In genomic region chr1:180570181-180570580, GRCm38 (mm10) we compare ENCODE assay signal across 8 mouse cellular contexts. TPM values are rescaled to one million over a fixed set of nuclear protein-coding genes. Genes with fewer than 3 reads are reported as not detected.
DNase-seq lines count a peak whose midpoint lies in the region; ATAC-seq and TF ChIP-seq lines count a peak whose summit lies in the region.

No protein-coding gene starts in this region.

- no peak for TF ChIP-seq EP300 in lung, postnatal 0 days (IDR thresholded peaks at IDR 0.05)
- TF ChIP-seq EP300 in stomach, postnatal 0 days (optimal IDR thresholded peaks at IDR 0.05), result no peak

- no peaks in the 10 kb centered on the region for H3K9me3 ChIP-seq in lung, postnatal 0 days (ENCODE audit: low read length)
- H3K9me3 ChIP-seq in forebrain, embryonic 12.5 days, result 0 out of 2 replicates have a peak, but pooled peaks cover 5% of the 10 kb centered on the region
- no peaks in the 10 kb centered on the region for H3K9me3 ChIP-seq in liver, embryonic 11.5 days (ENCODE audit: control insufficient read depth, low read length)
- H3K9me3 ChIP-seq in stomach, postnatal 0 days (ENCODE audit: control insufficient read depth, low read length), result no peaks in the 10 kb centered on the region

- no peak overlapping the region for H3K9ac ChIP-seq in lung, postnatal 0 days (replicated peaks; ENCODE audit: low read depth)
- H3K9ac ChIP-seq in forebrain, embryonic 12.5 days, result peak overlapping the region; percentile 95
- peak overlapping the region; percentile 87 for H3K9ac ChIP-seq in liver, embryonic 11.5 days (ENCODE audit: low read depth, low read length)
- peak overlapping the region; percentile 74 for H3K9ac ChIP-seq in stomach, postnatal 0 days (ENCODE audit: low read length)

- no peak for ATAC-seq in lung, postnatal 0 days
- ATAC-seq in forebrain, embryonic 12.5 days (ENCODE audit: low FRiP score), result no peak
- ATAC-seq in liver, embryonic 11.5 days (replicated peaks; ENCODE audit: low FRiP score), result peak; percentile 65
- no peak for ATAC-seq in stomach, postnatal 0 days (ENCODE audit: low FRiP score, low TSS enrichment)

- no peak for TF ChIP-seq CTCF in lung, postnatal 0 days (IDR thresholded peaks at IDR 0.05)
- TF ChIP-seq CTCF in stomach, postnatal 0 days (IDR thresholded peaks at IDR 0.05; ENCODE audit: low read depth), result no peak

- peak overlapping the region; percentile 85 for H3K4me2 ChIP-seq in lung, postnatal 0 days (replicated peaks; ENCODE audit: low read depth, low read length)
- H3K4me2 ChIP-seq in forebrain, embryonic 12.5 days, result peak overlapping the region; percentile 97
- peak overlapping the region; percentile 92 for H3K4me2 ChIP-seq in liver, embryonic 11.5 days
- H3K4me2 ChIP-seq in stomach, postnatal 0 days (replicated peaks; ENCODE audit: low read depth), result peak overlapping the region; percentile 78

- no peak overlapping the region for H3K27ac ChIP-seq in lung, postnatal 0 days (ENCODE audit: low read length)
- H3K27ac ChIP-seq in forebrain, embryonic 12.5 days, result no peak overlapping the region
- H3K27ac ChIP-seq in liver, embryonic 11.5 days (ENCODE audit: low read depth, low read length), result peak overlapping the region; percentile 35
- no peak overlapping the region for H3K27ac ChIP-seq in stomach, postnatal 0 days (replicated peaks)

- 10% methylated on average over 5 of the region's 5 CpGs for WGBS in lung, postnatal 0 days
- WGBS in forebrain, embryonic 12.5 days, result 11% methylated on average over 5 of the region's 5 CpGs
- WGBS in liver, embryonic 11.5 days, result 2% methylated on average over 5 of the region's 5 CpGs
- WGBS in stomach, postnatal 0 days, result 12% methylated on average over 5 of the region's 5 CpGs

- H3K27me3 ChIP-seq in lung, postnatal 0 days (replicated peaks; ENCODE audit: insufficient read depth, low read length), result no peaks in the 10 kb centered on the region
- no peaks in the 10 kb centered on the region for H3K27me3 ChIP-seq in forebrain, embryonic 12.5 days
- no peaks in the 10 kb centered on the region for H3K27me3 ChIP-seq in liver, embryonic 11.5 days (replicated peaks; ENCODE audit: control insufficient read depth, insufficient read depth, low read length)
- no peaks in the 10 kb centered on the region for H3K27me3 ChIP-seq in stomach, postnatal 0 days (ENCODE audit: control insufficient read depth, insufficient read depth, low read length)

- no peak overlapping the region for H3K4me3 ChIP-seq in lung, postnatal 0 days (ENCODE audit: low read depth, low read length)
- H3K4me3 ChIP-seq in forebrain, embryonic 12.5 days (replicated peaks), result peak overlapping the region; percentile 92
- H3K4me3 ChIP-seq in liver, embryonic 11.5 days (ENCODE audit: low read depth, low read length), result peak overlapping the region; percentile 91
- H3K4me3 ChIP-seq in stomach, postnatal 0 days (ENCODE audit: low read depth, low read length), result peak overlapping the region; percentile 82

- peaks cover 8% of the 10 kb centered on the region; the same call in 1 of the 2 replicates for H3K4me1 ChIP-seq in lung, postnatal 0 days (ENCODE audit: insufficient read depth, low read depth, low read length)
- H3K4me1 ChIP-seq in forebrain, embryonic 12.5 days, result peaks cover 28% of the 10 kb centered on the region
- H3K4me1 ChIP-seq in liver, embryonic 11.5 days (replicated peaks; ENCODE audit: control insufficient read depth, insufficient read depth, low read length), result peaks cover 25% of the 10 kb centered on the region
- H3K4me1 ChIP-seq in stomach, postnatal 0 days (replicated peaks; ENCODE audit: control insufficient read depth, insufficient read depth), result 0 out of 2 replicates have a peak, but pooled peaks cover 3% of the 10 kb centered on the region

- H3K36me3 ChIP-seq in lung, postnatal 0 days (ENCODE audit: insufficient read depth, low read length), result no peaks in the 10 kb centered on the region
- peaks cover 40% of the 10 kb centered on the region for H3K36me3 ChIP-seq in forebrain, embryonic 12.5 days (replicated peaks)
- peaks cover 15% of the 10 kb centered on the region for H3K36me3 ChIP-seq in liver, embryonic 11.5 days (ENCODE audit: control insufficient read depth, insufficient read depth, low read length)
- no peaks in the 10 kb centered on the region for H3K36me3 ChIP-seq in stomach, postnatal 0 days (ENCODE audit: control insufficient read depth, insufficient read depth, low read length)

- no peak for DNase-seq in lung, postnatal 0 days (ENCODE audit: low spot score)
- no peak for DNase-seq in lung, postnatal 10 days
- no peak for DNase-seq in liver, embryonic 11.5 days (ENCODE audit: low spot score)
- DNase-seq in stomach, postnatal 0 days (ENCODE audit: low spot score), result no peak
- no peak for DNase-seq in left cerebral cortex, adult 18-20 months (ENCODE audit: low spot score in 2 of 2)
- no peak for DNase-seq in layer of hippocampus, postnatal 36 days
- DNase-seq in cerebellum, adult 18-20 months, result no peak

RNA-seq across cellular contexts. Expression of gene Parp1, which starts 1.5 kb away (rescaled TPM):
- 21.0 and 23.1 TPM in 2 replicates for polyA plus RNA-seq in lung, postnatal 0 days (2015; fragmentation: Nextera tagmentation; extraction: Ambion mirVana)
- 241 and 255 TPM in 2 replicates for polyA plus RNA-seq in forebrain, embryonic 12.5 days (2016; fragmentation: Nextera tagmentation; extraction: Ambion mirVana)
- polyA plus RNA-seq in liver, embryonic 11.5 days (2014; fragmentation: Nextera tagmentation; extraction: Ambion mirVana), result 177 and 197 TPM in 2 replicates
- 31.3 and 31.9 TPM in 2 replicates for polyA plus RNA-seq in stomach, postnatal 0 days (2015; fragmentation: Nextera tagmentation; extraction: Ambion mirVana)
- 10 to 100 TPM; 81.9 to 88.2 TPM for total RNA-seq in left cerebral cortex, adult 18-20 months (2021)
- total RNA-seq in layer of hippocampus, postnatal 36 days (2021), result 100 to 1,000 TPM; 131 to 151 TPM
